Mouse (Mus musculus) retina, postnatal 1 day (tissue): ENCODE results near the gene Fanca.
A peak's percentile ranks its signal among the peaks of the same experiment; 100 is the strongest.
"Not testable (repeated sequence)": the region's sequence is repeated elsewhere in the genome, so short reads cannot be mapped to it uniquely, and the experiment has no call there.

ENCODE experiments used
- DNase-seq: peaks from one replicate; pipeline ENCODE4 v3.0.0-alpha.2; 2012

Gene Fanca

DNA sequence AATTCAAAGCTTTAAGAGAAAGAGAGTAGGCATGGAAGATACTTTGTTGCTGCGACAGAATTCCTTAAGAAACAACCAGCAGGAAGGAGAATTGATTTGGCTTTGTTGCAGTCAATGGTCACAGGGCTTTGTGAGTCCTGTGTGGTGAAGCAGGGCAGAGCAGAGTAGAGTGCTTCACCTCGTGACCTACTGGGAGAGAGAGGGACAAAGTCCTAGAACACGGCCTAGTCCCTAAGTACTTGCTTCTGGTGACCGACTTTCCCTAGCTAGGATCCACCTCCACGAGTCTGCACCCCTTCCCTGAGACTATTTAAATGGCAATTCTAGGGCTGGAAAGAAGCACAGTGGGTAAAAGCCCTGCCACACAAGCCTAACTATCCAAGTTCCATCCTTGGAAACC is 11.6 kb upstream of the Fanca start:
- DNase-seq = no peak

DNA sequence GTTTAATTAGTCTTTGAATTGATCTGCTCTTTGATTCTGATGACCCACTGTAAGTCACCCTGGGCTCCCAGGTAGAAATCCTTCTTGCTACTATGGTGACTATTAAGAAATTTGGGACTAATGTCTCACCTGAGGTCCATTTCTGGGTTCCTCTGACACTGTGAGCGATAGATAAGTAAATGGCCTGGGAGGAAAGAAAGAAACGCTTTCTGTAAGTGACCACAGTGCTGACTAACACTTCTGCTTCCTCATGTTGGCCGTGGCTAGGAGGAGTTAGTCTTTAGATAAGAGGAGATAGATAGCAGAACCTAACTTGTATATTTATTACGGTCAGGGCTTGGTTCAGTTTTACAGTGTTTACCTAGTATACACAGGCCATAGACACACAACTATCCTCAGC is 11.0 kb upstream of the Fanca start:
- DNase-seq = no peak

DNA sequence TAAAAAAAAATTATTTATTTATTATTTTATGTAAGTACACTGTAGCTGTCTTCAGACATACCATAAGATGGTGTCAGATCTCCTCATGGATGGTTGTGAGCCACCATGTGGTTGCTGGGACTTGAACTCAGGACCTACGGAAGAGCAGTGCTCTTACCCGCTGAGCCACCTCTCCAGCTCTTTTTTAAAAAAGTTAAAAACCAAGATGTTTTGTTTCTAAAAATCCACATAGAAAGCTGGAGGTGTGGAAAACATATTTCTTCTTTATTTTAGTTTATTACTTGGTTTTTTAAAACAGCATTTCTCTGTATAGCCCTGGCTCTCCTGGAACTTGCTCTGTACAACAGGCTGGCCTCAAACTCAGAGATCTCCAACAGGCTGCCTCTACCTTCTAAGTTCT is 10.2 kb upstream of the Fanca start:
- no peak for DNase-seq

DNA sequence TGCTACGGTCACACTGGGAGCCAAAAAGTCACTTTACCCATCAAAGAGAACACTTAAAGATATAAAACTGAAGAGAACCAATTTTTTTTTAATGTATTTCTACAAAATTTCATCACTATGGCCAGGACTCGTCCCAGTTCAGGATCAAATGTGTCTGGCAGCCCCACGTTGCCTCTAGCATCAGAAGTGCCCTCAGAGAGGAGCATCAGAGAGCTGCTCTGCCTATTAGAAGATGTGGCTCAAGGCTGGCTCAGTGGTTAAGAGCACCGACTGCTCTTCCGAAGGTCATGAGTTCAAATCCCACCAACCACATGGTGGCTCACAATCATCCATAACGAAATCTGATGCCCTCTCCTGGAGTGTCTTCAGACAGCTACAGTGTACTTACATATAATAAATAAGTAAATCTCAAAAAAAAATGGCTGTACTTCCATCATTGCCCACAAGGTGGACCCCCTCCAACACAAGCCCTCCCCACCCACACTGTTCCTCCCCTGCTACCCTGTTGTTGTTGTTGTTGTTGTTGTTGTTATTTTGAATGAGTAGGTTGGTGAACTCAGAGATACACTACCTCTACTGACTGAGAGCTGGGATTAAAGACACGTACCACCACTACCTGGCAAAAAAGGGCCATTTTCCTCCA is 1.3 kb upstream of the Fanca start:
- peak; percentile 82 for DNase-seq

DNA sequence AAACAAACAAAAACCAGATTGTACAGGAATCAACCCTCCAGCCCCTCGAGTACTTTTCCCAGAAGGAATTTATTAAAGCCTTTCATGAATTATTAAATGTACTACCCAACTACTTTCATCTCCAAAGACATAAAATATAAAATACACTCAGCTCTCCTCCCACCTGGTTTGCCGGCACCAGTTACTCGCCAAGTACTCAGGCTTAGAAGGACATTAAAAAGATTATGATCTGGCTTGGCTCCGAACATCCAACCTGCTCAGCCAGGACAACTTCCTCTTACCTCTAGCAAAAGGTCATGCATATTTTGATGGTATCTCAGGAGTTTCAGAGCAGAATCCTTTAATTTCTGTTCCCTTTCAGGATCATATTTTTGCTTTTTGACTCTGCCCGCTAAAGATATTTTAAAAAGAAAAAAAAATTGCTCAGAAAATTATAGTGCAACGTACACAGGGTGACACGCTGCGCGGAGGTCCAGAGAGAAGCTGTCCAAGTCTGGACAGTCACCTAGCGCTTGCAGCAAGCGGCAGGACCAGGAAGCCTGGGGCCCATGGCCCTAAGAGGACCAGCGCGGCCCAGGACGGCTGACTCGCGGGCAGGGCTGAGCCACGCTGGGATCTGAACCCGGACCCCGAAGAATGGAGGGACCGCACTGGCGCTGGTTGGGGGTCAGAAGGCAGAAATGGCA is 452 bp downstream of the Fanca start:
- DNase-seq = no peak

DNA sequence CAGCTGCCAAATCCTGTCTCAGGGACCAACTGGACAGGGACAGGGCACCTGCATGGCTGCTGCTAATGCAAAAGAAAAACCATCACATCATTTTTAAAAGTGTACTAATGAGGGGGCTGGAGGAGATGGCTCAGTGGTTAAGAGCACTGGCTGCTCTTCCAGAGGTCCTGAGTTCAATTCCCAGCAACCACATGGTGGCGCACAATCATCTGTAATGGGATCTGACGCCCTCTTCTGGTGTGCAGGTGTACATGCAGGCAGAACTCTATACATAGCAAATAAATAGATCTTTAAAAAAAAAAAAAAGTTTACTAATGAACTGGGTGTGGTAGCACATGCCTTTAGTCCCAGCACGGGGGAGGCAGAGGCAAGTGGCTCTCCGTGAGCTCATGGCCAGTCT is 9.6 kb downstream of the Fanca start:
- DNase-seq = no peak

DNA sequence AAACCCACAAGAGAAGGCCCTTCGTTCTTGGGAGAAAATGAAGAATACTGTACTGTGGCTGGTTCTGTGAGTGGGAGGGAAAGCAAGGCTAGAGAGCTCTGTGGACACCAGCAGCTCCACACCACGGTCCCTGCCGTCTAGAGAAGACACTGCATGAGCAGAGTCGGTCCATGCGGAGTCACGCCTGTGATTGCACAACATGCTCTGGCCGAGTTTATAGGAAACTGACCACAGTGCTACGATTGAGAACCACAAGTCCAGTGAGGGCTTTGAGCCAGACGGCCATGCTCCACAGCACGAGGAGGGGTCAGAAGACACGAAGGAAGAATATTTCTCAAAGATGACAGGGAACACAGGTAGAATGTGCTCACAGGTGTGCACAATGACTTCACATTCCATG is 20.1 kb downstream of the Fanca start:
- no peak for DNase-seq

DNA sequence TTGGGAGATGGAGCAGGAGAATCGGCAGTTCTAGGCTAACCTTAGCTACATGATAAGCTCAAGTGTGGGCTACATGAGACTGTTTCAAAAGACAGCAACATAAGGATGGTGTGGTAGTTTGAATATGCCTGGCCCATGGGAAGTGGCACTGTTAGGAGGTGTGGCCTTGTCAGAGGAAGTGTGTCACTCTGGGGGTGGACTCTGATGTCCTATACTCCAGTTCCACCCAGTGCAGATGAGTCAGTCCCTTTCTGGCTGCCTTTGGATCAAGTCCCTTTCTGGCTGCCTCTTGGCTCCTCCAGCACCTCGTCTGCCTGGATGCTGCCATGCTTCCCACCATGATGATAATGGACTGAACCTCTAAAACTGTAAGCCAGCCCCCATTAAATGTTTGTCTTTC is 25.6 kb downstream of the Fanca start:
- DNase-seq = no peak

DNA sequence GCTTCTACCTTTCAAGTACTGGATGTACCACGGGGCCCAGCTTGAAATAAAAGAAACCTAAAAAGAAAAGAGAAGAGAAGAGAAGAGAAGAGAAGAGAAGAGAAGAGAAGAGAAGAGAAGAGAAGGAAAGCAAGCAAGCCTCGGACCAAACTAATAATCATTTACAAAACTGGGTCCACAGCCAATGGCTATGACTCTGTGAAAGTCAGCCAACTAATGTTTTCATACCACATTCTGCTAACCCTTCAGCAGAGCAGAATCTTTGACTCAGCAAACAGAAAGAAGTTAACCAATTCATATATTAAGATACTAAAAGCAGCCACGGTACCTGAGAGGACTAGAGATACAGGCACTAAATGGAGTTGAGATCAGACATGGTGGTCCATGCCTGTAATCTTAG is 26.1 kb downstream of the Fanca start:
- no peak for DNase-seq

DNA sequence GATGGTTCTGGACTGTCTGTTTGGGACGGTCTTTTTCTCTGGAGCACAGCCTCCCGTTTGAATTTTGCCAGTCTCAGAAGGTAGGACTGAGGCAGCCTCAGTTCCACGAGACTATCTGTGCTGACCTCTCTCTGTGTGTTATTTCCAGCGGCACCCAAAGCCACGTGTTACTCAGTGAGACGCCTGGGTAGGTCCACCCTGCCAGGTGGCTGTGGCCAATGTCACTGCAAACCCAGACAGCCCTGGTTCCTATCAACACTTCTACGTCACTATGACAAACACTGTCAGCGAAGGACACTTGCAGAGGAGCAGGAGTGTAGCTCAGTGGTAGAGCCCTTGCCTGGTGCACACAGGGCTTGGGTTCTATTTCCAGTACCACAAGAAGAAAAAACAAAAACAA is 26.7 kb downstream of the Fanca start:
- DNase-seq = no peak

DNA sequence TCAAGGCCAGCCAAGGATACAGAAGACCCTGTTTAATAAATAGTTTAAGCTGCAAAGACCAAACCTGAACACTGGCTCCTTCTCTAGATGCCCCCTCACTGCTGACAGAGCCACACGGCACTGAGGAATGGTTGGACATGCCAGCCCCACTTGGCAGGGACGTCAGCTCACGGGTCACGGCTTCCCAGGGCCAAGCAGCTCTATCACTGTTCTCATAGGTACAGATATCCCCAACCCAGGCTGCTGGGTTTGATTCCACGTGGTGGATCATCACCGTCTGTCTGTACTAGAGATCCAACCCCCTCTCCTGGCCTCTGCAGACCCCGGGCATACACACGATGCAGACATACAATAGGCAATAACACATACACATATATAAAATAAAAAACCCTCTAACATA is 27.7 kb downstream of the Fanca start:
- DNase-seq = no peak

DNA sequence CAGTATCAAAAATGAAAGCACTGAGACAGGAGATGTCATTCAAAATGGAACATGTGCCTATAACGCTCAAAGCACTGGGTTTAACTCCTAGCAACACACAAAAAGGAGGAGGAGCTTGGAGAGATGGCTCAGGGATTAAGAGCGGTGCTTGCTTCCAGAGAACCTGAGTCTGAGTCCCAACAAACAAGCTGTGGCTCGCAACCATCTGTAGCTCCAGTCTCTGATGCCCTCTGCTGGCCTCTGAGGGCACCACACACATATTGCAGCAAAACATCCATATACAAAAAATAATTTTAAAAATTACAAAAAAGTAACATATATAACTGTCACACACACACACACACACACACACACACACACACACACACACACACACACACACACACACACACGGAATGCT is 28.2 kb downstream of the Fanca start:
- DNase-seq = peak; percentile 48

DNA sequence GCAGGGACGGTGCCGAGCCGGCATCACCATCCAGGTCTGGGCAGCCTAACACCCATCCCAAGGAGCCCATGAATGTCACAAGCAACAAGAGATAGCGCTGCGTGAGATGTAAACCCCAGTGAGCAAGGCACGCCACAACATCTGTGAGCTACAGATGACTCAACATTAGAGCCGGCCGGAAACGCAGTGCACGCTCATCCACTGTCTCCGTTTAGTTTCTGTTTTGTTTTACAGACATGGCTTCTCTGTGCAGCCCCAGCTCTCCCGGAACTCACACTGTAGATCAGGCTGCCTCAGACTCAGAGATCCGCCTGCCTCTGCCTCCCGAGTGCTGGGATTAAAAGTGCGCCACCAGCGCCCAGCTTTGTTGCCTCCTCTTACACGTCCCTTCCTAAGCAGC is 31.0 kb downstream of the Fanca start:
- DNase-seq = no peak

DNA sequence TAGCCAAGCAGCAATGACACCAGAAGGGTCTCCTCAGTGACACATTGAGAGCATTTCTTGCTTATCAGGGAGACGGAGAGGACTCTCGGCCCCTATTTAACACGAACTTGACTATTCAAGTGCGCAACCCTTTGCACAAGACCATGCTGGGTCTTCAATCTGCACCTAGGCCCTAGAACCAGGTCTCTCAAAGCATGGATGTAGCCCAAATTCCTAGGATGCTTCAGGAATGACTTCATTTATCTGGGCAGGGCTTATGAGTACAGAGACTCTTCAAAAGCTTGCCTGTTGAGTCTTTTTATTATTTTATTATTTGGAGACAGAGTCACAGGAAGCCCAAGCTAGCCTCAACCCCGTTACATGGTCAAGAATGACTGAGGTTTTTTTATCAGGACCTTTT is 33.9 kb downstream of the Fanca start:
- no peak for DNase-seq

DNA sequence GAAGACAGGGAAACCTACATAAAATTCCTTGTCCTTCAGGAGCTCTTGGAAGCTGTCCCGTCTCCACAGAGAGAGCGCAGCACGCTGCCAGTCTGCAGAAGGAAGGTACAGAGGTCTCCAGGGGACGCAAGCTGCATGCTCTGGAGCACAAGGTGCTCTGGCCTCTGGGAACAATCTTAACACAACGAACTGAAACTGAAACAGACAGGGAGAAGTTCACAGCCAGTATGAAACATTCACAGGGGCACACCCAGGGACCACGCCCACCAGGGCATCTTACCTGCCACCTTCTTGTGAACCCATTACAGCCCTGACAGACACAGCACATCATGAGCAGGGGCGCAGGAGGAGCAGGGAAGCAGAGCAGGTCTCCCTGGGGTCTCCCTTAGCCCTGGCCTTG is 34.4 kb downstream of the Fanca start:
- DNase-seq = no peak

DNA sequence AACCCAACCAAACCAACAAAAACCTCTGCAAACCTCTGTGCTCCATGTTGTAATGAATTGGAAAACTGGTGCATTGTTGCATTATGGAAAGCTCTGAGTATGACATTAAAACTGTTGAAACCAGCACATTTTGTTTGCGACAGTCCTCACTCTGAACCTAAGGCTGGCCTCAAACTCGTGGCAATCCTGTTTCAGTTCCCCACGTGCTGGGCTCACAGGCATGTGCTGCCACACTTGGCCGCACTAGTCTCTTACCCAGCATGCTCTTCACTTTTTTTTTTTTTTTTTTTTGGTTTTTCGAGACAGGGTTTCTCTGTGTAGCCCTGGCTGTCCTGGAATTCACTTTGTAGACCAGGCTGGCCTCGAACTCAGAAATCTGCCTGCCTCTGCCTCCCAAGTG is 35.4 kb downstream of the Fanca start:
- DNase-seq = not testable (repeated sequence)

DNA sequence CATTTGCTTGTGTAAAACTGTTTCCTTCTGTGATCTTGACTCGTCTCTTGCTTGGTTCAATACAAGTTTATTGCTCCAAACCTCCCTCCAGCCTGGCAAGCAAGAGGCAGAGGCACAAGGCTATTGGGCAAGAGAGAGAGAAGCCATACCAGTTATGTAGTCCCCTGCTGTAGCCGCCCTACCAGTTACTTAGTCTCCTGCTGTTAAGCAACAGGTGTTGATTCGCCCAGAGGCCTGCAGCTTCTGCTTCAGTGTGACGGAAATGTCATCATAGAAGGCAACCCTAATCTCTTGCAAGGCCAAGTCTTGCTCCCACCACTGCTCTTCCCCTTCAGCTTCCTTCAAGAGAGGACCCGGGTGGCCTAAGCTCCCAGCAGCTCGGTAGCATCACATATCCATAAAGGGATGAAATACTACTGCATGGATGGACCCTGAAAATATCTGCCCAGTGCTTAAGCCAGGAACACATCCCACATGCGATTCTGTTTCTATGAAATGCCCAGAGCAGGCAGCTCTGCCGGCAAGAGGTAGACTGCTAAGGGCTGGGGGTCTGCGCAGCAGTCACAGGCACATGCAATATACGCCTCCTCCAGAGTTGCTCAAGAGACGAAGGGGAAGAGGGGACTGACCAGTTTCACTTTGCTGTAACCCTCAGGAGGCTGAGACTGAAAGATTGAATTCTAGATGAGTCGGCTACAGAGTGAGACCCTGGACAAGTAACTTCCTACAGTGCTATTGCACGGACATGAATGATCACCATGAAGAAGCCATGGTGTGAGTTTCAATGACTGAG is 37.9 kb downstream of the Fanca start:
- no peak for DNase-seq

DNA sequence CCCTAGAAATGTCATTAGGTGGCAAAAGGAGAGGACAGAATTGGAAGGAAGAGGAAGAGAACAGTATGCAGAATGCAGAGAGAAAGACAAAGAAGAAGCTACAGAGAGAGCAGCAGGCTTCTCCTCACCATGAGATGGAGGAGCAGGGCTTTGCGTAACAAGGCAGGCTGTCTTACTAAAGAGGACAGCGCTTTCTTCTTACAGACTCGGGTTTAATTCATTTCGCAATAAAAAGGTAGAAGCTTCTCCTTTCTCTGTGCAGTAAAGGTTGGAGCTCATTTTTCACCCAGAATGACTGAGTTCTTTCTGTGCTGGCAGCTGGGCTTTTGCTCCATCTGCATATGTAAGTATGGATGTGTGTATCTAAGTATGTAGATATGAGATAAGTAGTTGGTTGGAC is 38.5 kb downstream of the Fanca start:
- DNase-seq = no peak

DNA sequence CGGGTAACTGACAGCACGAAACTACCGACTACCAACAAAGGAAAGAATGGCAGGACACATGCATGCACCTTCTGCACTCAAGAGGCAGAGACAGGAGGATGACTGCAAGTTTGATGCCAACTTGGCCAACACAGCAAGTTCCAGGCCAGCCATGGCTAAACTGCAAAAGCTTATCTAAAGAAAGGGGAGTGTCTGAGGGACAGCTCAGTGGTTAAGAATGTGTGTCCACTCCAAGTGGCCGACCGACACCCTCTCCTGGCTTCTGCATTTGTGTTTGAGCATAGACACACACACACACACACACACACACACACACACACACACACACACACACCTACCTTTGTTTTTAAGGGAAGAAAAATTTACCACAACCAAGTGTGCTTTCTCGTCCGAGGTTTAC is 39.9 kb downstream of the Fanca start:
- no peak for DNase-seq

DNA sequence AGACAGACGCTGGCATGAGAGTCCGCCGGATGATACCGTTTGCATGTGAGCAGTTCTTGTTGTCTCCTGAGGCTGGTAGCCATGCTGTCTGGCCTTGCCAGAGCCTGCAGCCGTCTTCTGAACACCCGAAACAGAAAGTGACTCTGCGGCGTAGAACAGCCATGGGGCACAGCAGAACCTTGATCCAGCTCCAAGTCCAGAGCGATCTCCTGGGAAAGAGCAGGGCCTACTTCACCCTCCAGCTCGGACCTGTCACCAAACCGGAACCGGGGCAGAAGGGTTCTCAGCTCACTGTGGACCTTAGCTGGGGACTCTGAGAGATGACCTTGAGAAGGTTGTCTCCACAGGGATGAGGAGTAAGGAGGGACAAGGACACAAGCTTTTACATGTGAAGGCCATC is 43.3 kb downstream of the Fanca start:
- DNase-seq = no peak

DNA sequence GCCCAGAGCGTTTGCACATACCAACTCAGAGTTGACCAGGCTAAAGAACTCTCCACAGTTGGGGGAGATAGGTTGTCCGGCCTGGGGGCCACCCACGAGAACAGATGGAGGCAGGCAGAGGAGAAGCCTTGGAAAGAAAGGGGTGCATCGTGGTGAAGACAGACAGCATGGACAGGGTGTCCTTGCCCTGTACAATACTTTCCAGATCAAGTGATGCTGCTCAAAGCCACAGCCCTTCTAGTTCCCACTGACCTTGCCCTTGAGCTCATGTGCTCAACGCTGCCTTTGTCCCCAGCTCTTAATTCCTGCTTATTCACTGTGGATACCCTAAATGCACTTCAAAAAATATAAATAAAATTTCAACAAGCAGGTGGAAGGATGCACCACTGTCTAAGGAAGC is 43.9 kb downstream of the Fanca start:
- no peak for DNase-seq

DNA sequence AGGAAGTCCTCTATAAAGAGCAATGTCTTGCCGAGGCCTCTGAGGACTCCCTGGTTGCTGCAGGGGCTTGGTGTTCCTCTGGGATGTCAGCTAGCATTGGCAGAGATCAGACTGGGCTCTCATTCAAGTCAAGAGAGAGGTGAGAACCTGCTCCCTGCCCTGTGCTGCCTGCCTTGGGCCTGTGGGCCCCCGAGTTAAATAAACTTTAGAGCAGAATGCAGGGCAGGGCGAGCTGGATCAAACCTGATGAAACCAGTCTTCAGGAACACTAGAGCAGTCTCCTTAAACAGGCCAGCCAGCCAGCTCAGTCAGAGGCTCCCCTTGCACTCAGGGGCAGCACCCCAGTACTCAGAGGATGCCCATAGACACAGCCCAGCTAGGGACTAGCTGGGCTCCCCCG is 46.5 kb downstream of the Fanca start:
- no peak for DNase-seq

DNA sequence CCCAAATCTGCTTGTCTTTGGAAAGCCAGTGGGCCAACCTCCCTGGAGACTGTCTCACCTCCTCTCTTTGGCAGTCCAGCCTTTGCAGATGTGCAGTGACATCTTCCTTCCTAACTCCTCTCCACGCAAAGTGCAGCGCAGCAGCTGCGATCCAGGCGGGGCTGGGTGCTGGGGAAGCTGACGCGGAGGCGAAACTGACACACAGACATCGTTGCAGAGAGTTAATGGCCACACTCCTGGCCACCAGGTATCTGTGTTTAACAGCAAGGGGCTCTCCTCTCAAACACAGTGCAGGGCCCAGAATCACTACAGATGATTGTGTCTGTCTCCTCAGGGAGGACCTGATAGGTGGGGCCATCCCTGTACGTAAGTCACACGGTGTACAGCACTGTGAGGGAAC is 47.2 kb downstream of the Fanca start:
- DNase-seq = no peak

DNA sequence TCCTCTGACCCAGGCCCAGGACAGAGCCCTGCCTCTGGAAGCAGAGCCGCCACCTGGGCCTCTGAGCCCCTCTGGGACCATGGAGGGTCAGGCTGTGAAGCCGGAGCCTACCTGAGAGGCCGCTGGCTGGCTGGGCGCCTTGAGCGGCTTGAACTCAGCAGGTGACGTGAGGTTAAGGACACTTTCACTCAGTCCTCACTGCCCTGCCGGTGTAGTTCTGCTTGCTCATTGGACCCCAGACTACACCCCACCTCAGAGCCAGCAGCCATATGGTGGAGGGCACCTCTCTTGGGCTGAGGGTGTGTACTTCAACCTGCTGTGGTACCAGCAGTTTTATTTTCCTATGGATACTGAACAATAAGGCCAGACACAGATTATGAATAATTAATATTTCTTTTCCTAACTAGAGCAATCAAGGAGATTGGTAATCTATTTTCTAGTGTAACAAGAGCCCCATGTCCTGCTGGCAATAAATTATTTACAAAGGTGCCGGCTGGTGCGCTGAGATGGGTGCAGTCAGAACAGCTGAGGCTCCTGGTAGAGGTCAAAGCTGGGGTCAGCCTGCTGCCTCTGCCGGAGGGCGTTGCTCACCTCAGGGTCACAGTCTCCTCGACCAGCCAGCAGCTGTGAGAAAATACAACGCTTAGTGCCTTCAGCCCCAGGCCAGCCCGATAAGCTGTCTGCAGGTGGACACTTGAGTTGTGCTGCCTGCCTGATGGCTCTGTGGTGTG is 50.3 kb downstream of the Fanca start:
- DNase-seq = no peak
